Mouse (Mus musculus): ENCODE results near the gene Adam1a.

- TF ChIP-seq POLR2A (IDR thresholded peaks at IDR 0.05; ENCODE audit: borderline replicate concordance, low read depth, low read length) (no peak), CTCF (IDR thresholded peaks at IDR 0.05; ENCODE audit: low read depth, low read length) (no peak)
These were observed 1.8 kb upstream of the Adam1a start for GRCm38 (mm10) chr5:121547084-121547483.

Data from bone marrow macrophage, adult 2 months (primary cell).